Mouse (Mus musculus): ENCODE measurements around the gene Psenen.
A peak's percentile ranks its signal among the peaks of the same experiment; 100 is the strongest.

Psenen gene

GRCm38 (mm10) chr7:30563117-30563905 is at the start of gene Psenen, which contains the start of the genes U2af1l4 and Gm49396:
Psenen (minus strand) TSS chr7:30563627.
U2af1l4 (plus strand) TSS chr7:30563301.
Gm49396 (plus strand) TSS chr7:30563344.
- peak; percentile 98 for DNase-seq

- DNase-seq, result no peak
Observed at GRCm38 (mm10) chr7:30612654-30613402, 49.4 kb upstream of the Psenen start, which contains the start of gene Upk1a. Upk1a (minus strand) TSS chr7:30612847.

- no peak for DNase-seq
Observed at GRCm38 (mm10) chr7:30610043-30610442, 46.6 kb upstream of the Psenen start.

GRCm38 (mm10) chr7:30608476-30608875 is 45.0 kb upstream of the Psenen start:
- DNase-seq, result no peak

- peak; percentile 74 for DNase-seq
Observed at GRCm38 (mm10) chr7:30607706-30608309, 44.4 kb upstream of the Psenen start.

- DNase-seq, result no peak
Observed at GRCm38 (mm10) chr7:30604944-30605343, 41.5 kb upstream of the Psenen start.

GRCm38 (mm10) chr7:30604424-30604823 is 41.0 kb upstream of the Psenen start:
- DNase-seq, result no peak

GRCm38 (mm10) chr7:30602583-30602982 is 39.2 kb upstream of the Psenen start:
- peak; percentile 79 for DNase-seq

- peak; percentile 64 for DNase-seq
Observed at GRCm38 (mm10) chr7:30600651-30601050, 37.2 kb upstream of the Psenen start.

GRCm38 (mm10) chr7:30599933-30600353 is 36.5 kb upstream of the Psenen start:
- peak; percentile 97 for DNase-seq

GRCm38 (mm10) chr7:30598786-30599185 is 35.4 kb upstream of the Psenen start, which contains the start of gene Zbtb32:
Zbtb32 (minus strand) TSS chr7:30598909.
- DNase-seq, result no peak

- no peak for DNase-seq
Observed at GRCm38 (mm10) chr7:30596811-30597210, 33.4 kb upstream of the Psenen start.

GRCm38 (mm10) chr7:30596093-30596492 is 32.7 kb upstream of the Psenen start:
- no peak for DNase-seq

GRCm38 (mm10) chr7:30594510-30595024 is 31.1 kb upstream of the Psenen start:
- DNase-seq, result no peak

GRCm38 (mm10) chr7:30593579-30594509 is 30.4 kb upstream of the Psenen start:
- no peak for DNase-seq

- no peak for DNase-seq
Observed at GRCm38 (mm10) chr7:30592772-30593423, 29.5 kb upstream of the Psenen start.

- DNase-seq, result no peak
Observed at GRCm38 (mm10) chr7:30591605-30591951, 28.2 kb upstream of the Psenen start.

GRCm38 (mm10) chr7:30590927-30591604 is 27.6 kb upstream of the Psenen start:
- no peak for DNase-seq

- peak; percentile 89 for DNase-seq
Observed at GRCm38 (mm10) chr7:30589435-30590301, 26.2 kb upstream of the Psenen start.

All from kidney, postnatal 14 days (tissue).